Mouse (Mus musculus): ENCODE measurements around the gene Gnptab. TPM values are rescaled to one million over a fixed set of nuclear protein-coding genes. Genes with fewer than 3 reads are reported as not detected.
"Not testable (repeated sequence)": the region's sequence is repeated elsewhere in the genome, so short reads cannot be mapped to it uniquely, and the experiment has no call there.

The Gnptab gene
- polyA plus RNA-seq, 1 experiment: 14.3 TPM

GRCm38 (mm10) chr10:88451221-88451620, 72.3 kb downstream of the Gnptab start:
- TF ChIP-seq CTCF (IDR thresholded peaks at IDR 0.05; ENCODE audit: borderline replicate concordance, control insufficient read depth, extremely low read depth, insufficient read depth, low read length, poor library complexity) (no peak), POLR2A (IDR thresholded peaks at IDR 0.05; ENCODE audit: control insufficient read depth, extremely low read depth, insufficient read depth, low read length, poor library complexity) (no peak)
- Histone ChIP-seq H3K36me3 (ENCODE audit: control insufficient read depth, insufficient read depth, low read length) (no peaks in the 10 kb centered on the region), H3K27ac (ENCODE audit: control insufficient read depth, insufficient read depth, low read length) (no peak overlapping the region), H3K27me3 (ENCODE audit: control insufficient read depth, insufficient read depth, low read length) (no peaks in the 10 kb centered on the region), H3K4me3 (ENCODE audit: control insufficient read depth, insufficient read depth, low read length) (no peak overlapping the region), H3K4me1 (replicated peaks; ENCODE audit: control insufficient read depth, insufficient read depth, low read length) (no peaks in the 10 kb centered on the region)
- DNase-seq: no peak
- 90% methylated on average over 2 of the region's 2 CpGs for WGBS

GRCm38 (mm10) chr10:88451990-88452389, 73.1 kb downstream of the Gnptab start:
- WGBS: 91% methylated on average over 6 of the region's 6 CpGs
- Histone ChIP-seq H3K27me3 (ENCODE audit: control insufficient read depth, insufficient read depth, low read length) (no peaks in the 10 kb centered on the region), H3K27ac (ENCODE audit: control insufficient read depth, insufficient read depth, low read length) (no peak overlapping the region), H3K4me1 (replicated peaks; ENCODE audit: control insufficient read depth, insufficient read depth, low read length) (no peaks in the 10 kb centered on the region), H3K36me3 (ENCODE audit: control insufficient read depth, insufficient read depth, low read length) (no peaks in the 10 kb centered on the region), H3K4me3 (ENCODE audit: control insufficient read depth, insufficient read depth, low read length) (no peak overlapping the region)
- TF ChIP-seq CTCF (IDR thresholded peaks at IDR 0.05; ENCODE audit: borderline replicate concordance, control insufficient read depth, extremely low read depth, insufficient read depth, low read length, poor library complexity) (no peak), POLR2A (IDR thresholded peaks at IDR 0.05; ENCODE audit: control insufficient read depth, extremely low read depth, insufficient read depth, low read length, poor library complexity) (no peak)
- no peak for DNase-seq

GRCm38 (mm10) chr10:88457816-88458215, 78.9 kb downstream of the Gnptab start:
- DNase-seq: no peak
- Histone ChIP-seq H3K27ac (ENCODE audit: control insufficient read depth, insufficient read depth, low read length) (no peak overlapping the region), H3K4me3 (ENCODE audit: control insufficient read depth, insufficient read depth, low read length) (no peak overlapping the region), H3K27me3 (ENCODE audit: control insufficient read depth, insufficient read depth, low read length) (no peaks in the 10 kb centered on the region), H3K36me3 (ENCODE audit: control insufficient read depth, insufficient read depth, low read length) (no peaks in the 10 kb centered on the region), H3K4me1 (replicated peaks; ENCODE audit: control insufficient read depth, insufficient read depth, low read length) (no peaks in the 10 kb centered on the region)
- no peak for TF ChIP-seq POLR2A (IDR thresholded peaks at IDR 0.05; ENCODE audit: control insufficient read depth, extremely low read depth, insufficient read depth, low read length, poor library complexity)
- TF ChIP-seq CTCF (IDR thresholded peaks at IDR 0.05; ENCODE audit: borderline replicate concordance, control insufficient read depth, extremely low read depth, insufficient read depth, low read length, poor library complexity): no peak
- 68% methylated on average over 6 of the region's 6 CpGs for WGBS

GRCm38 (mm10) chr10:88459502-88459992, 80.6 kb downstream of the Gnptab start, which contains the start of gene Sycp3:
Gene Sycp3, plus strand, starts transcription at chr10:88459569.
- Histone ChIP-seq H3K27ac (ENCODE audit: control insufficient read depth, insufficient read depth, low read length) (no peak within 1 kb of the TSS), H3K27me3 (ENCODE audit: control insufficient read depth, insufficient read depth, low read length) (no peaks in the 10 kb centered on the region), H3K4me1 (replicated peaks; ENCODE audit: control insufficient read depth, insufficient read depth, low read length) (no peaks in the 10 kb centered on the region), H3K4me3 (ENCODE audit: control insufficient read depth, insufficient read depth, low read length) (no peak within 1 kb of the TSS), H3K36me3 (ENCODE audit: control insufficient read depth, insufficient read depth, low read length) (no peaks in the 10 kb centered on the region)
- no peak for TF ChIP-seq POLR2A (IDR thresholded peaks at IDR 0.05; ENCODE audit: control insufficient read depth, extremely low read depth, insufficient read depth, low read length, poor library complexity)
- no peak for TF ChIP-seq CTCF (IDR thresholded peaks at IDR 0.05; ENCODE audit: borderline replicate concordance, control insufficient read depth, extremely low read depth, insufficient read depth, low read length, poor library complexity)
- no peak for DNase-seq
- 94% methylated on average over 33 of the region's 33 CpGs for WGBS

- DNase-seq: no peak
- Histone ChIP-seq H3K4me3 (ENCODE audit: control insufficient read depth, insufficient read depth, low read length) (no peak overlapping the region), H3K27ac (ENCODE audit: control insufficient read depth, insufficient read depth, low read length) (no peak overlapping the region), H3K36me3 (ENCODE audit: control insufficient read depth, insufficient read depth, low read length) (no peaks in the 10 kb centered on the region), H3K27me3 (ENCODE audit: control insufficient read depth, insufficient read depth, low read length) (no peaks in the 10 kb centered on the region), H3K4me1 (replicated peaks; ENCODE audit: control insufficient read depth, insufficient read depth, low read length) (no peaks in the 10 kb centered on the region)
- TF ChIP-seq POLR2A (IDR thresholded peaks at IDR 0.05; ENCODE audit: control insufficient read depth, extremely low read depth, insufficient read depth, low read length, poor library complexity) (no peak), CTCF (IDR thresholded peaks at IDR 0.05; ENCODE audit: borderline replicate concordance, control insufficient read depth, extremely low read depth, insufficient read depth, low read length, poor library complexity) (no peak)
- WGBS: 95% methylated on average over 18 of the region's 18 CpGs
These were observed 81.3 kb downstream of the Gnptab start for GRCm38 (mm10) chr10:88460122-88460820.

GRCm38 (mm10) chr10:88482866-88483265, 103.9 kb downstream of the Gnptab start:
- H3K4me1 ChIP-seq (replicated peaks; ENCODE audit: control insufficient read depth, insufficient read depth, low read length); H3K4me3 ChIP-seq (ENCODE audit: control insufficient read depth, insufficient read depth, low read length); H3K36me3 ChIP-seq (ENCODE audit: control insufficient read depth, insufficient read depth, low read length); DNase-seq; H3K27ac ChIP-seq (ENCODE audit: control insufficient read depth, insufficient read depth, low read length); H3K27me3 ChIP-seq (ENCODE audit: control insufficient read depth, insufficient read depth, low read length): not testable (repeated sequence)
- 95% methylated on average over 10 of the region's 10 CpGs for WGBS

GRCm38 (mm10) chr10:88488629-88489028, 109.7 kb downstream of the Gnptab start:
- H3K4me3 ChIP-seq (ENCODE audit: control insufficient read depth, insufficient read depth, low read length): no peak overlapping the region
- H3K27ac ChIP-seq (ENCODE audit: control insufficient read depth, insufficient read depth, low read length): no peak overlapping the region
- 97% methylated on average over 5 of the region's 5 CpGs for WGBS
- DNase-seq: no peak
- H3K36me3 ChIP-seq (ENCODE audit: control insufficient read depth, insufficient read depth, low read length): no peaks in the 10 kb centered on the region
- no peaks in the 10 kb centered on the region for H3K27me3 ChIP-seq (ENCODE audit: control insufficient read depth, insufficient read depth, low read length)
- TF ChIP-seq CTCF (IDR thresholded peaks at IDR 0.05; ENCODE audit: borderline replicate concordance, control insufficient read depth, extremely low read depth, insufficient read depth, low read length, poor library complexity) (no peak), POLR2A (IDR thresholded peaks at IDR 0.05; ENCODE audit: control insufficient read depth, extremely low read depth, insufficient read depth, low read length, poor library complexity) (no peak)
- no peaks in the 10 kb centered on the region for H3K4me1 ChIP-seq (replicated peaks; ENCODE audit: control insufficient read depth, insufficient read depth, low read length)
